Mouse (Mus musculus) thymus, adult 2 months (tissue): Measurements from ENCODE around the gene Sapcd1.

Source experiments
- CTCF ChIP-seq: fragments of 200-500 bp; IDR thresholded peaks from 2 replicates; pipeline ENCODE4 v1.5.1; 2012; ENCODE audit warnings: mild to moderate bottlenecking, control low read depth, low read length, moderate library complexity, borderline replicate concordance; ENCODE audit not compliant: control insufficient read depth, poor library complexity, insufficient read depth; ENCODE audit errors: extremely low read depth
- POLR2A ChIP-seq: fragments of 200-500 bp; IDR thresholded peaks from 2 replicates; pipeline ENCODE4 v1.6.1; 2012; ENCODE audit warnings: mild to moderate bottlenecking, low read length, control low read depth, moderate library complexity; ENCODE audit not compliant: control insufficient read depth, poor library complexity, insufficient read depth; ENCODE audit errors: extremely low read depth

DNA sequence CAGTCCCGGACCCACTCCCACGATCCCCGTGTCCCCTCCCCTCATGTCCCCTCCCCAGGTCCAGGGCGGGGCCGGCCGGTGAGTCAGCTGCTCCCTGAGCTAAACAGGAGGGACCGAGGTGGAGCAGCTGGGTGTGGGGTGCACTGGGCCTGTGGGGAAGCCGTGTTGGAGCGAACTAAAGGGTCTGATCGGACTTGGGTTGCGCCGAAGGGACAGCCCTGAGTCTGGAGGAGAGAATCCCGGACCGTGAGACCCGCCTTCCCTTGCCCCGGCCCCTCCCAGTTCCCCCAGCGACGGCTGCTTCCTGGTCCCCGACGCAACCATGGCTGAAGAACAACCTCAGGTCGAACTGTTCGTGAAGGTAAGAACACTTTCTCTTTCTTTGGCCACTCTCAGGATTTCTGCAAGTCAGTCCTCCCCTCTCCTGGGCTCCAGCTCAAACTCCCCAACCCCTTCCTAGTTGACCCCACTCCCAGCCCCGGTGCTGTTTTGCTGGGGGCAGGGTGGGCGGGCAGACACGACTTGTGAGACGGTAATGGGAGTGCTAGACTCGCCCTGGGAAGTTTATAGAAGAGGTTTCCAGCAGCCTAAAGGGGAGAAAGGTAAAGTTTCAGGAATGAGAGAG lies 22.4 kb upstream of the Sapcd1 start:
- TF ChIP-seq CTCF (no peak), POLR2A (0 out of 2 replicates have a peak, but pooled peaks have one; percentile 27)
